Mouse (Mus musculus) lung, embryonic 14.5 days (tissue): ENCODE results near the gene 4930556J24Rik. TPM values are rescaled to one million over a fixed set of nuclear protein-coding genes. Genes with fewer than 3 reads are reported as not detected.

Source experiments
- ATAC-seq: fragments of 200-750 bp; cut with Nextera tagmentation; 2 replicates; pipeline ENCODE4 v1.8.0; 2017; ENCODE audit warnings: mild to moderate bottlenecking, moderate TSS enrichment, moderate library complexity; ENCODE audit not compliant: insufficient read depth
- DNase-seq: peaks from one replicate; pipeline ENCODE4 v3.0.0-alpha.2; 2015
- H3K27ac ChIP-seq: fragments of 300-500 bp; sonication (generic); 2 replicates; pipeline ENCODE4 v1.5.1; 2014; ENCODE audit warnings: low read depth, mild to moderate bottlenecking, moderate library complexity
- H3K27me3 ChIP-seq: fragments of 300-500 bp; sonication (generic); 2 replicates; pipeline ENCODE4 v1.6.1; 2014; ENCODE audit warnings: low read length, control low read depth; ENCODE audit not compliant: insufficient read depth
- H3K36me3 ChIP-seq: fragments of 300-500 bp; sonication (generic); 2 replicates; pipeline ENCODE4 v1.6.1; 2014; ENCODE audit warnings: control low read depth; ENCODE audit not compliant: insufficient read depth
- H3K4me1 ChIP-seq: fragments of 300-500 bp; sonication (generic); 2 replicates; pipeline ENCODE4 v1.6.1; 2014; ENCODE audit warnings: antibody characterized with exemption, control low read depth; ENCODE audit not compliant: insufficient read depth
- H3K4me2 ChIP-seq: fragments of 300-500 bp; sonication (generic); 2 replicates; pipeline ENCODE4 v1.6.1; 2014; ENCODE audit warnings: mild to moderate bottlenecking
- H3K4me3 ChIP-seq: fragments of 300-500 bp; sonication (generic); 2 replicates; pipeline ENCODE4 v1.5.1; 2014; ENCODE audit warnings: low read depth, low read length
- H3K9ac ChIP-seq: fragments of 300-500 bp; sonication (generic); 2 replicates; pipeline ENCODE4 v1.6.1; 2014
- H3K9me3 ChIP-seq: fragments of 300-500 bp; sonication (generic); 2 replicates; pipeline ENCODE4 v1.6.1; 2016; ENCODE audit warnings: low read depth, low read length, control low read depth
- CTCF ChIP-seq: IDR thresholded peaks from 2 replicates; pipeline ENCODE4 v1.5.1; 2016; ENCODE audit warnings: antibody characterized with exemption, low read depth
- WGBS: fragments of 180-500 bp; shearing (Covaris S2); extraction: QIAGEN DNeasy Blood & Tissue Kit; methylation state at CpG from one replicate; pipeline ENCODE4 v1.1.7; 2014; 5-methylcytosine and 5-hydroxymethylcytosine counted together
- polyA plus RNA-seq: library from polyadenylated mRNA; unstranded; fragments of >200 nt; fragmentation: Nextera tagmentation; extraction: Ambion mirVana; gene quantifications from 2 replicates; pipeline ENCODE4 v1.2.1, GENCODE M21; 2014

The 4930556J24Rik gene
- polyA plus RNA-seq, 1 experiment from 2014 or later: 0.16 TPM

- Histone ChIP-seq H3K27ac (no peak overlapping the region), H3K9ac (no peak overlapping the region), H3K36me3 (no peaks in the 10 kb centered on the region), H3K4me3 (no peak overlapping the region), H3K4me1 (no peaks in the 10 kb centered on the region), H3K27me3 (no peaks in the 10 kb centered on the region), H3K4me2 (no peak overlapping the region), H3K9me3 (no peaks in the 10 kb centered on the region)
- DNase-seq (no peak), ATAC-seq (no peak)
- no peak for TF ChIP-seq CTCF
- WGBS: 89% methylated on average over 9 of the region's 9 CpGs
These were observed 42.8 kb downstream of the 4930556J24Rik start for GRCm38 (mm10) chr11:3933756-3934285.

- no peaks in the 10 kb centered on the region for H3K4me1 ChIP-seq
These were observed 44.9 kb downstream of the 4930556J24Rik start, which contains the start of gene Tcn2 for GRCm38 (mm10) chr11:3931511-3932211. Gene Tcn2 (minus strand): TSS chr11:3932159.

DNA sequence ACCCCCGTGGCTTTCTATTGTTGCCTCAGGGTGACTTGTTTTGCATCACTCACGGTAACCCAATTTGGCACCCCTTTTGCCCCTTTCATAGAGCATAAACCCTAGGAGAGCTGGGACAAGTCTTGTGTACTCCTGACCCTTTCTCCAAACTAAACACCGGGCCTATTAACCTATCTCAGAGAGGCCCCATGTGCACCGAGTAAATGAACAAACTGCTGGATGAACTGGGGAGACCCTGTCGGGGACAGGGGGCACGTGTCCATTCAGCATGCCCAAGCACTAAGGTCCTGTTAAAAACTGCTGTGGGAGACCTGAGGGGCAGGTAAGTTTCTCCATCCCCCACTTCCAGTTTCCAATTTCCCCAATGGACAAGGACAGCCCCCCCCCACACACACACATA lies 45.6 kb downstream of the 4930556J24Rik start:
- TF ChIP-seq CTCF: no peak
- no peaks in the 10 kb centered on the region for H3K9me3 ChIP-seq
- peak overlapping the region; percentile 47 for H3K4me3 ChIP-seq
- H3K4me1 ChIP-seq: no peaks in the 10 kb centered on the region
- no peak overlapping the region for H3K27ac ChIP-seq
- H3K4me2 ChIP-seq: peak overlapping the region; percentile 72
- H3K27me3 ChIP-seq: no peaks in the 10 kb centered on the region
- DNase-seq (no peak), ATAC-seq (no peak)
- no peaks in the 10 kb centered on the region; the same call in 1 of the 2 replicates for H3K36me3 ChIP-seq
- H3K9ac ChIP-seq: no peak overlapping the region; the same call in 1 of the 2 replicates
- WGBS: 28% methylated on average over 6 of the region's 6 CpGs

More at GRCm38 (mm10) chr11:3931511-3932211, 44.9 kb downstream of the 4930556J24Rik start, which contains the start of gene Tcn2:
- DNase-seq: peak; percentile 91
- H3K36me3 ChIP-seq: no peaks in the 10 kb centered on the region; the same call in 1 of the 2 replicates
- H3K27ac ChIP-seq: no peak within 1 kb of the TSS; the same call in 1 of the 2 replicates
- peak within 1 kb of the TSS; percentile 72 for H3K4me2 ChIP-seq
- H3K9ac ChIP-seq: peak within 1 kb of the TSS; percentile 53
- no peaks in the 10 kb centered on the region for H3K9me3 ChIP-seq
- TF ChIP-seq CTCF: no peak
- H3K4me3 ChIP-seq: peak within 1 kb of the TSS; percentile 47
- peak; percentile 86 for ATAC-seq
- H3K27me3 ChIP-seq: no peaks in the 10 kb centered on the region
- under 1% methylated on average over 26 of the region's 26 CpGs for WGBS

DNA sequence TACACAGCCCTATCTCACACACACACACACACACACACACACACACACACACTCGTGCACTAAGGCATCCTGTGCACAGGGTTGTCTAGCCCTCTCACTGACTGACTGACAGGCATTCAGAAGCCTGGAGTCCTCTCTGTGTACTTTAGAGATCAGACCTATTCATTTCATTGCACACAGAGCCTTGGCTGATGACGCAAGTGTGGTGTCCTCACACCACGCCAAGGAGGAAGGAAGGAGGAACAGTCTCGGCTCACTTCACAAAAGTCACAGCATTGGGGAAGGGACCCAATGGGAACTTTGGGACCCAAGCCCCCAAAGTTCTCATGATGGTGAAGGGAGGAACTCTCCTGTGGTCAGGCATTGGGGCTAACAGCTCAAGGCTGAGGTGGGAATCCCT lies 46.6 kb downstream of the 4930556J24Rik start:
- Histone ChIP-seq H3K36me3 (no peaks in the 10 kb centered on the region; the same call in 1 of the 2 replicates), H3K27me3 (no peaks in the 10 kb centered on the region), H3K4me2 (no peak overlapping the region), H3K4me1 (no peaks in the 10 kb centered on the region), H3K4me3 (no peak overlapping the region), H3K9me3 (no peaks in the 10 kb centered on the region), H3K9ac (no peak overlapping the region), H3K27ac (no peak overlapping the region)
- DNase-seq (no peak), ATAC-seq (no peak)
- WGBS: 58% methylated on average over 4 of the region's 4 CpGs
- TF ChIP-seq CTCF: no peak

GRCm38 (mm10) chr11:3925916-3926315 lies 50.7 kb downstream of the 4930556J24Rik start:
- H3K36me3 ChIP-seq: peaks cover 8% of the 10 kb centered on the region; the same call in 1 of the 2 replicates
- H3K27ac ChIP-seq: no peak overlapping the region
- H3K9ac ChIP-seq: no peak overlapping the region
- 86% methylated on average over 10 of the region's 10 CpGs for WGBS
- H3K9me3 ChIP-seq: no peaks in the 10 kb centered on the region
- TF ChIP-seq CTCF: no peak
- no peak overlapping the region for H3K4me3 ChIP-seq
- no peak for DNase-seq
- H3K27me3 ChIP-seq: no peaks in the 10 kb centered on the region
- H3K4me1 ChIP-seq: no peaks in the 10 kb centered on the region
- no peak for ATAC-seq
- H3K4me2 ChIP-seq: no peak overlapping the region

- ATAC-seq (no peak), DNase-seq (no peak)
- H3K27me3 ChIP-seq: no peaks in the 10 kb centered on the region
- TF ChIP-seq CTCF: no peak
- H3K4me3 ChIP-seq: no peak overlapping the region
- no peak overlapping the region for H3K9ac ChIP-seq
- H3K4me1 ChIP-seq: no peaks in the 10 kb centered on the region
- 89% methylated on average over 6 of the region's 6 CpGs for WGBS
- no peak overlapping the region for H3K4me2 ChIP-seq
- H3K36me3 ChIP-seq: peaks cover 8% of the 10 kb centered on the region; the same call in 1 of the 2 replicates
- H3K27ac ChIP-seq: no peak overlapping the region
- H3K9me3 ChIP-seq: no peaks in the 10 kb centered on the region
These were observed 53.8 kb downstream of the 4930556J24Rik start for GRCm38 (mm10) chr11:3922731-3923130.

DNA sequence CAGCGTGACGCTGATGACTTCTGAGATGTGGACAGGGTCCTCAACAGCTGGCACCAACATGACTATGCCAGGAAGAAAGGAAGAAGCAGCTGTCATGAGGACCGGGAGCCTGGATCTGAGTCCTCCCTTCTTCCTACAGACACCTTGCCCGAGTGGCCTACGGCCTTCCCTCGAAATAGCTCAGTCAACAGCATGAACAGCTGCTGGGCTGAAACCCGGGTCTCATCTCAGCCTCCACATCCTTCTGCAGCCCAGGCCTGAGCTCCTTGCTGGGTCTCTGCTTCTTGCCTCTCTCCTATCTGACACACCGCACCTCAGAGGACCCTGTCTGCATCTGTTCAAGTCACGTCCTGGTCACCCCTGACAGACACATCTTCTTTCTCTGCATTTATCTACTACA lies 54.5 kb downstream of the 4930556J24Rik start:
- DNase-seq (no peak), ATAC-seq (no peak)
- WGBS: 89% methylated on average over 9 of the region's 9 CpGs
- H3K27me3 ChIP-seq: no peaks in the 10 kb centered on the region
- peaks cover 8% of the 10 kb centered on the region; the same call in 1 of the 2 replicates for H3K36me3 ChIP-seq
- H3K9ac ChIP-seq: no peak overlapping the region
- H3K27ac ChIP-seq: no peak overlapping the region
- no peaks in the 10 kb centered on the region for H3K9me3 ChIP-seq
- H3K4me1 ChIP-seq: no peaks in the 10 kb centered on the region
- no peak overlapping the region for H3K4me2 ChIP-seq
- no peak overlapping the region for H3K4me3 ChIP-seq
- no peak for TF ChIP-seq CTCF
